Mouse (Mus musculus): ENCODE data around the gene Zfp219. TPM values are rescaled to one million over a fixed set of nuclear protein-coding genes. Genes with fewer than 3 reads are reported as not detected.
A peak's percentile ranks its signal among the peaks of the same experiment; 100 is the strongest.

The Zfp219 gene
- polyA plus RNA-seq, 1 experiment, result 64.5 TPM

- Histone ChIP-seq H3K9me3 (replicated peaks; ENCODE audit: control insufficient read depth, insufficient read depth, low read length, poor library complexity, severe bottlenecking) (no peaks in the 10 kb centered on the region), H3K27me3 (ENCODE audit: control insufficient read depth, insufficient read depth, low read length, poor library complexity, severe bottlenecking) (no peaks in the 10 kb centered on the region), H3K4me1 (ENCODE audit: control insufficient read depth, insufficient read depth, low read length) (peaks cover 8% of the 10 kb centered on the region), H3K36me3 (ENCODE audit: control insufficient read depth, insufficient read depth, low read length, poor library complexity, severe bottlenecking) (no peaks in the 10 kb centered on the region), H3K4me3 (ENCODE audit: low read depth, low read length) (peak within 1 kb of the TSS; percentile 97), H3K9ac (ENCODE audit: low read depth, poor library complexity, severe bottlenecking) (peak within 1 kb of the TSS; percentile 98), H3K27ac (ENCODE audit: insufficient read depth, low read length) (peak within 1 kb of the TSS; percentile 98)
- TF ChIP-seq CTCF (IDR thresholded peaks at IDR 0.05; ENCODE audit: low read depth, low read length), result no peak
- TF ChIP-seq EP300 (IDR thresholded peaks at IDR 0.05; ENCODE audit: insufficient read depth, low read depth, low read length), result no peak
- no peak for TF ChIP-seq POLR2A (IDR thresholded peaks at IDR 0.05; ENCODE audit: insufficient read depth, low read length)
These were observed 5.0 kb downstream of the Zfp219 start, which contains the start of gene Tmem253 for GRCm38 (mm10) chr14:52015445-52016100. Gene Tmem253, plus strand, starts transcription at chr14:52015658.

- TF ChIP-seq CTCF (IDR thresholded peaks at IDR 0.05; ENCODE audit: low read depth, low read length) (no peak), EP300 (IDR thresholded peaks at IDR 0.05; ENCODE audit: insufficient read depth, low read depth, low read length) (0 out of 2 replicates have a peak, but pooled peaks have one; percentile 59), POLR2A (IDR thresholded peaks at IDR 0.05; ENCODE audit: insufficient read depth, low read length) (peak; percentile 46)
- Histone ChIP-seq H3K27ac (ENCODE audit: insufficient read depth, low read length) (peak overlapping the region; percentile 98), H3K4me1 (ENCODE audit: control insufficient read depth, insufficient read depth, low read length) (peaks cover 9% of the 10 kb centered on the region)
These were observed 5.7 kb downstream of the Zfp219 start for GRCm38 (mm10) chr14:52014761-52015311.

GRCm38 (mm10) chr14:52014271-52014760 lies 6.2 kb downstream of the Zfp219 start:
- TF ChIP-seq EP300 (IDR thresholded peaks at IDR 0.05; ENCODE audit: insufficient read depth, low read depth, low read length), result no peak
- no peak for TF ChIP-seq POLR2A (IDR thresholded peaks at IDR 0.05; ENCODE audit: insufficient read depth, low read length)
- no peak for TF ChIP-seq CTCF (IDR thresholded peaks at IDR 0.05; ENCODE audit: low read depth, low read length)
- H3K4me3 ChIP-seq (ENCODE audit: low read depth, low read length), result no peak overlapping the region; the same call in 1 of the 2 replicates
- H3K9me3 ChIP-seq (replicated peaks; ENCODE audit: control insufficient read depth, insufficient read depth, low read length, poor library complexity, severe bottlenecking), result no peaks in the 10 kb centered on the region
- no peaks in the 10 kb centered on the region for H3K36me3 ChIP-seq (ENCODE audit: control insufficient read depth, insufficient read depth, low read length, poor library complexity, severe bottlenecking)
- no peaks in the 10 kb centered on the region for H3K27me3 ChIP-seq (ENCODE audit: control insufficient read depth, insufficient read depth, low read length, poor library complexity, severe bottlenecking)
- peaks cover 10% of the 10 kb centered on the region for H3K4me1 ChIP-seq (ENCODE audit: control insufficient read depth, insufficient read depth, low read length)
- H3K9ac ChIP-seq (ENCODE audit: low read depth, poor library complexity, severe bottlenecking), result peak overlapping the region; percentile 98
- no peak overlapping the region for H3K27ac ChIP-seq (ENCODE audit: insufficient read depth, low read length)

More at GRCm38 (mm10) chr14:52014761-52015311, 5.7 kb downstream of the Zfp219 start:
- H3K9me3 ChIP-seq (replicated peaks; ENCODE audit: control insufficient read depth, insufficient read depth, low read length, poor library complexity, severe bottlenecking), result no peaks in the 10 kb centered on the region
- H3K9ac ChIP-seq (ENCODE audit: low read depth, poor library complexity, severe bottlenecking), result peak overlapping the region; percentile 98
- H3K36me3 ChIP-seq (ENCODE audit: control insufficient read depth, insufficient read depth, low read length, poor library complexity, severe bottlenecking), result no peaks in the 10 kb centered on the region
- H3K4me3 ChIP-seq (ENCODE audit: low read depth, low read length), result peak overlapping the region; percentile 97
- H3K27me3 ChIP-seq (ENCODE audit: control insufficient read depth, insufficient read depth, low read length, poor library complexity, severe bottlenecking), result no peaks in the 10 kb centered on the region

- TF ChIP-seq POLR2A (IDR thresholded peaks at IDR 0.05; ENCODE audit: insufficient read depth, low read length), result no peak
- TF ChIP-seq CTCF (IDR thresholded peaks at IDR 0.05; ENCODE audit: low read depth, low read length), result no peak
- no peak for TF ChIP-seq EP300 (IDR thresholded peaks at IDR 0.05; ENCODE audit: insufficient read depth, low read depth, low read length)
- Histone ChIP-seq H3K9ac (ENCODE audit: low read depth, poor library complexity, severe bottlenecking) (peak overlapping the region; percentile 98), H3K4me3 (ENCODE audit: low read depth, low read length) (peak overlapping the region; percentile 97), H3K9me3 (replicated peaks; ENCODE audit: control insufficient read depth, insufficient read depth, low read length, poor library complexity, severe bottlenecking) (no peaks in the 10 kb centered on the region), H3K27ac (ENCODE audit: insufficient read depth, low read length) (peak overlapping the region; percentile 95), H3K27me3 (ENCODE audit: control insufficient read depth, insufficient read depth, low read length, poor library complexity, severe bottlenecking) (no peaks in the 10 kb centered on the region), H3K36me3 (ENCODE audit: control insufficient read depth, insufficient read depth, low read length, poor library complexity, severe bottlenecking) (no peaks in the 10 kb centered on the region), H3K4me1 (ENCODE audit: control insufficient read depth, insufficient read depth, low read length) (peaks cover 10% of the 10 kb centered on the region)
These were observed 6.7 kb downstream of the Zfp219 start for GRCm38 (mm10) chr14:52013771-52014219.

GRCm38 (mm10) chr14:52013021-52013610 lies 7.4 kb downstream of the Zfp219 start:
- no peak for TF ChIP-seq CTCF (IDR thresholded peaks at IDR 0.05; ENCODE audit: low read depth, low read length)
- TF ChIP-seq POLR2A (IDR thresholded peaks at IDR 0.05; ENCODE audit: insufficient read depth, low read length), result no peak
- no peak for TF ChIP-seq EP300 (IDR thresholded peaks at IDR 0.05; ENCODE audit: insufficient read depth, low read depth, low read length)
- no peaks in the 10 kb centered on the region for H3K27me3 ChIP-seq (ENCODE audit: control insufficient read depth, insufficient read depth, low read length, poor library complexity, severe bottlenecking)
- no peak overlapping the region for H3K4me3 ChIP-seq (ENCODE audit: low read depth, low read length)
- H3K9ac ChIP-seq (ENCODE audit: low read depth, poor library complexity, severe bottlenecking), result peak overlapping the region; percentile 98
- H3K9me3 ChIP-seq (replicated peaks; ENCODE audit: control insufficient read depth, insufficient read depth, low read length, poor library complexity, severe bottlenecking), result no peaks in the 10 kb centered on the region
- peaks cover 6% of the 10 kb centered on the region for H3K4me1 ChIP-seq (ENCODE audit: control insufficient read depth, insufficient read depth, low read length)
- H3K27ac ChIP-seq (ENCODE audit: insufficient read depth, low read length), result peak overlapping the region; percentile 95
- no peaks in the 10 kb centered on the region for H3K36me3 ChIP-seq (ENCODE audit: control insufficient read depth, insufficient read depth, low read length, poor library complexity, severe bottlenecking)

Data from ES-Bruce4 (cell line).